In genomic region chr10:129623251-129623650, GRCm38 (mm10) we compare ENCODE assay signal across 30 mouse cellular contexts. TPM values are rescaled to one million over a fixed set of nuclear protein-coding genes. Genes with fewer than 3 reads are reported as not detected.
"Had no signal": no experiment of that assay in that cellular context is flagged by ENCODE, and none has a peak within 500 bp of the region (broad histone marks: within the 10 kb centered on the region; RNA-seq: fewer than 3 reads in every experiment).

No protein-coding gene starts in this region.

- H3K27ac ChIP-seq: limb, embryonic 10.5 days; limb, embryonic 13.5 days; liver, embryonic 12.5 days; liver, embryonic 15.5 days; lung, embryonic 15.5 days had no signal

- H3K4me3 ChIP-seq: limb, embryonic 10.5 days; limb, embryonic 13.5 days; liver, embryonic 12.5 days; liver, embryonic 15.5 days; lung, embryonic 15.5 days; megakaryocyte, embryonic 14.5 days had no signal

- ATAC-seq: liver, embryonic 12.5 days; midbrain, embryonic 16.5 days had no signal

- H3K9ac ChIP-seq: limb, embryonic 13.5 days; liver, embryonic 12.5 days; liver, embryonic 15.5 days; lung, embryonic 15.5 days had no signal

- H3K27me3 ChIP-seq: limb, embryonic 13.5 days; liver, embryonic 12.5 days; liver, embryonic 15.5 days; lung, embryonic 15.5 days; megakaryocyte, embryonic 14.5 days had no signal

- H3K36me3 ChIP-seq: limb, embryonic 10.5 days; limb, embryonic 13.5 days; liver, embryonic 12.5 days; liver, embryonic 15.5 days; lung, embryonic 15.5 days had no signal

- DNase-seq: kidney, adult 9 months; kidney, postnatal 14 days; kidney, postnatal 4 days; liver; lung, adult 18-20 months; lung, postnatal 10 days; lung, postnatal 36 days; right cerebral cortex, postnatal 25 days; thymus, adult 18-20 months; thymus, postnatal 36 days had no signal

- H3K9me3 ChIP-seq: limb, embryonic 10.5 days; limb, embryonic 13.5 days; liver, embryonic 12.5 days; liver, embryonic 15.5 days; lung, embryonic 15.5 days; megakaryocyte, embryonic 14.5 days had no signal

- H3K4me1 ChIP-seq: limb, embryonic 10.5 days; limb, embryonic 13.5 days; liver, embryonic 12.5 days; liver, embryonic 15.5 days; lung, embryonic 15.5 days; megakaryocyte, embryonic 14.5 days had no signal

- H3K4me2 ChIP-seq: limb, embryonic 13.5 days; liver, embryonic 12.5 days; liver, embryonic 15.5 days; lung, embryonic 15.5 days; midbrain, embryonic 11.5 days had no signal

RNA-seq across cellular contexts. Expression of gene Olfr798, which starts 4.5 kb away (rescaled TPM):
- total RNA-seq: layer of hippocampus, adult 18-20 months; layer of hippocampus, postnatal 25 days; left cerebral cortex, adult 18-20 months; left cerebral cortex, postnatal 25 days had no signal
- polyA plus RNA-seq: kidney, embryonic 16.5 days; limb, embryonic 10.5 days; limb, embryonic 13.5 days; liver, embryonic 12.5 days; liver, embryonic 15.5 days; lung, embryonic 15.5 days; midbrain, embryonic 11.5 days; midbrain, embryonic 16.5 days; neural tube, embryonic 11.5 days; neural tube, embryonic 14.5 days; small intestine, adult 2 months; spleen, adult 2 months; stomach, embryonic 16.5 days; testis, adult 2 months; urinary bladder, adult 2 months had no signal

RNA-seq across cellular contexts. Expression of gene Olfr796, which starts 10.9 kb away (rescaled TPM):
- total RNA-seq: layer of hippocampus, adult 18-20 months; layer of hippocampus, postnatal 25 days; left cerebral cortex, adult 18-20 months; left cerebral cortex, postnatal 25 days had no signal
- polyA plus RNA-seq: kidney, embryonic 16.5 days; limb, embryonic 10.5 days; limb, embryonic 13.5 days; liver, embryonic 12.5 days; liver, embryonic 15.5 days; lung, embryonic 15.5 days; midbrain, embryonic 11.5 days; midbrain, embryonic 16.5 days; neural tube, embryonic 11.5 days; neural tube, embryonic 14.5 days; small intestine, adult 2 months; spleen, adult 2 months; stomach, embryonic 16.5 days; testis, adult 2 months; urinary bladder, adult 2 months had no signal

RNA-seq across cellular contexts. Expression of gene Olfr799, which starts 14.0 kb away (rescaled TPM):
- total RNA-seq: layer of hippocampus, adult 18-20 months; layer of hippocampus, postnatal 25 days; left cerebral cortex, adult 18-20 months; left cerebral cortex, postnatal 25 days had no signal
- polyA plus RNA-seq: kidney, embryonic 16.5 days; limb, embryonic 10.5 days; limb, embryonic 13.5 days; liver, embryonic 12.5 days; liver, embryonic 15.5 days; lung, embryonic 15.5 days; midbrain, embryonic 11.5 days; midbrain, embryonic 16.5 days; neural tube, embryonic 11.5 days; neural tube, embryonic 14.5 days; small intestine, adult 2 months; spleen, adult 2 months; stomach, embryonic 16.5 days; testis, adult 2 months; urinary bladder, adult 2 months had no signal

RNA-seq across cellular contexts. Expression of gene Olfr800, which starts 34.2 kb away (rescaled TPM):
- total RNA-seq: layer of hippocampus, adult 18-20 months; layer of hippocampus, postnatal 25 days; left cerebral cortex, adult 18-20 months; left cerebral cortex, postnatal 25 days had no signal
- polyA plus RNA-seq: kidney, embryonic 16.5 days; limb, embryonic 10.5 days; limb, embryonic 13.5 days; liver, embryonic 12.5 days; liver, embryonic 15.5 days; lung, embryonic 15.5 days; midbrain, embryonic 11.5 days; midbrain, embryonic 16.5 days; neural tube, embryonic 11.5 days; neural tube, embryonic 14.5 days; small intestine, adult 2 months; spleen, adult 2 months; stomach, embryonic 16.5 days; testis, adult 2 months; urinary bladder, adult 2 months had no signal

RNA-seq across cellular contexts. Expression of gene Olfr801, which starts 50.4 kb away (rescaled TPM):
- total RNA-seq: layer of hippocampus, adult 18-20 months; layer of hippocampus, postnatal 25 days; left cerebral cortex, adult 18-20 months; left cerebral cortex, postnatal 25 days had no signal
- polyA plus RNA-seq: kidney, embryonic 16.5 days; limb, embryonic 10.5 days; limb, embryonic 13.5 days; liver, embryonic 12.5 days; liver, embryonic 15.5 days; lung, embryonic 15.5 days; midbrain, embryonic 11.5 days; midbrain, embryonic 16.5 days; neural tube, embryonic 11.5 days; neural tube, embryonic 14.5 days; small intestine, adult 2 months; spleen, adult 2 months; stomach, embryonic 16.5 days; testis, adult 2 months; urinary bladder, adult 2 months had no signal
